In the genomic region with DNA sequence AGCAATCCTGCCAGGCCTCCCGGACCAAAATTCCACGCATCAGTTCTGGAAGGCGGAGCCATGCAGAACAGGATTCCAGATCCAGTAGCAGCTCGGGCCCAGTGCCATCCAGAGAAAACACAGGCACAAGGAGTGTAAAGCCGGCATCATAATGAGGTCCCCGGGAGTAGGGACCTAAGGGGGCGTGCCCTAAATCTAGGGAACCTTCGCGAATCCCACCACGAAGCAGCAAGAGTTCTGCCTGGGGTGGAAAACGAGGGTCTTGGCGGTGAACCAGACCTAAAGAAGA, we compare ENCODE assay signal across 8 mouse cellular contexts. TPM values are rescaled to one million over a fixed set of nuclear protein-coding genes. Genes with fewer than 3 reads are reported as not detected.
DNase-seq lines count a peak whose midpoint lies in the region; ATAC-seq and TF ChIP-seq lines count a peak whose summit lies in the region.

No protein-coding gene starts in this region.

- no peak for TF ChIP-seq POLR2A in kidney, adult 2 months (IDR thresholded peaks at IDR 0.05; ENCODE audit: low read depth, low read length)

- H3K4me1 ChIP-seq in embryonic facial prominence, embryonic 11.5 days (ENCODE audit: control insufficient read depth, insufficient read depth, low read length): peaks cover 19% of the 10 kb centered on the region
- peaks cover 18% of the 10 kb centered on the region; the same call in 1 of the 2 replicates for H3K4me1 ChIP-seq in forebrain, postnatal 0 days (ENCODE audit: insufficient read depth)
- H3K4me1 ChIP-seq in kidney, adult 2 months (ENCODE audit: control insufficient read depth, insufficient read depth, low read length): peaks cover 20% of the 10 kb centered on the region
- peaks cover 54% of the 10 kb centered on the region for H3K4me1 ChIP-seq in lung, embryonic 15.5 days

- H3K36me3 ChIP-seq in embryonic facial prominence, embryonic 11.5 days (replicated peaks; ENCODE audit: control insufficient read depth, insufficient read depth, low read depth, low read length): no peaks in the 10 kb centered on the region
- H3K36me3 ChIP-seq in forebrain, postnatal 0 days (ENCODE audit: insufficient read depth): no peaks in the 10 kb centered on the region
- no peaks in the 10 kb centered on the region for H3K36me3 ChIP-seq in kidney, adult 2 months (ENCODE audit: control insufficient read depth, insufficient read depth, low read length)
- no peaks in the 10 kb centered on the region for H3K36me3 ChIP-seq in lung, embryonic 15.5 days

- H3K9me3 ChIP-seq in embryonic facial prominence, embryonic 11.5 days (replicated peaks; ENCODE audit: control insufficient read depth, low read length): no peaks in the 10 kb centered on the region; the same call in 1 of the 2 replicates
- no peaks in the 10 kb centered on the region for H3K9me3 ChIP-seq in forebrain, postnatal 0 days (ENCODE audit: low read length)
- H3K9me3 ChIP-seq in lung, embryonic 15.5 days: no peaks in the 10 kb centered on the region

- peaks cover 38% of the 10 kb centered on the region for H3K27me3 ChIP-seq in embryonic facial prominence, embryonic 11.5 days (ENCODE audit: control insufficient read depth, insufficient read depth, low read length)
- H3K27me3 ChIP-seq in forebrain, postnatal 0 days (ENCODE audit: insufficient read depth, low read length): peaks cover 22% of the 10 kb centered on the region
- no peaks in the 10 kb centered on the region; the same call in 1 of the 2 replicates for H3K27me3 ChIP-seq in kidney, adult 2 months (replicated peaks; ENCODE audit: control insufficient read depth, insufficient read depth, low read length)
- H3K27me3 ChIP-seq in lung, embryonic 15.5 days: peaks cover 51% of the 10 kb centered on the region

- no peak for ATAC-seq in embryonic facial prominence, embryonic 11.5 days (replicated peaks; ENCODE audit: insufficient number of reproducible peaks, low FRiP score, low TSS enrichment, low read depth)
- ATAC-seq in forebrain, postnatal 0 days: no peak
- no peak for ATAC-seq in lung, embryonic 15.5 days (ENCODE audit: borderline replicate concordance, extremely low read depth, low FRiP score, low TSS enrichment)

- H3K4me3 ChIP-seq in embryonic facial prominence, embryonic 11.5 days (ENCODE audit: low read depth, low read length): no peak overlapping the region
- peak overlapping the region; percentile 48; the same call in 1 of the 2 replicates for H3K4me3 ChIP-seq in forebrain, postnatal 0 days (ENCODE audit: low read depth, low read length)
- peak overlapping the region; percentile 45 for H3K4me3 ChIP-seq in kidney, adult 2 months (ENCODE audit: insufficient read depth, low read depth, low read length)
- peak overlapping the region; percentile 24 for H3K4me3 ChIP-seq in lung, embryonic 15.5 days

- TF ChIP-seq CTCF in forebrain, postnatal 0 days (IDR thresholded peaks at IDR 0.05; ENCODE audit: low read depth): no peak
- TF ChIP-seq CTCF in kidney, adult 2 months (conservative IDR thresholded peaks at IDR 0.05; ENCODE audit: insufficient read depth, insufficient read length, low read depth, low read length): no peak

- no peak overlapping the region for H3K27ac ChIP-seq in embryonic facial prominence, embryonic 11.5 days (replicated peaks; ENCODE audit: low read depth, low read length)
- no peak overlapping the region for H3K27ac ChIP-seq in forebrain, postnatal 0 days (ENCODE audit: low read depth, low read length)
- H3K27ac ChIP-seq in kidney, adult 2 months (ENCODE audit: insufficient read depth, low read depth, low read length): 0 out of 2 replicates have a peak overlapping the region, but pooled peaks have one; percentile 17
- no peak overlapping the region for H3K27ac ChIP-seq in lung, embryonic 15.5 days

- WGBS in embryonic facial prominence, embryonic 11.5 days: 6% methylated on average over 12 of the region's 12 CpGs
- whole genome bisulfite sequencing in forebrain, postnatal 0 days: 5% methylated on average over 12 of the region's 12 CpGs
- 11% methylated on average over 12 of the region's 12 CpGs for WGBS in kidney, adult 2 months
- WGBS in lung, embryonic 15.5 days: 10% methylated on average over 12 of the region's 12 CpGs

- no peak for DNase-seq in embryonic facial prominence, embryonic 11.5 days (ENCODE audit: low spot score)
- DNase-seq in forebrain, postnatal 0 days: no peak
- peak; percentile 67 for DNase-seq in kidney, adult 2 months
- DNase-seq in right cerebral cortex, postnatal 14 days: no peak
- DNase-seq in cerebellum, postnatal 25 days: no peak
- no peak for DNase-seq in frontal cortex, postnatal 14 days (ENCODE audit: low spot score in 2 of 2)
- DNase-seq in layer of hippocampus, postnatal 10 days (ENCODE audit: low spot score in 2 of 2): no peak

- H3K9ac ChIP-seq in embryonic facial prominence, embryonic 11.5 days (replicated peaks; ENCODE audit: low read length): no peak overlapping the region
- H3K9ac ChIP-seq in forebrain, postnatal 0 days: no peak overlapping the region
- peak overlapping the region; percentile 22; the same call in 1 of the 2 replicates for H3K9ac ChIP-seq in lung, embryonic 15.5 days

- peak overlapping the region; percentile 94; the same call in 1 of the 2 replicates for H3K4me2 ChIP-seq in embryonic facial prominence, embryonic 11.5 days (ENCODE audit: low read depth, low read length)
- no peak overlapping the region for H3K4me2 ChIP-seq in forebrain, postnatal 0 days (ENCODE audit: low read depth)
- peak overlapping the region; percentile 97 for H3K4me2 ChIP-seq in lung, embryonic 15.5 days

RNA-seq across cellular contexts. Expression of gene Tmem102, which starts 0.8 kb away (rescaled TPM):
- polyA plus RNA-seq in embryonic facial prominence, embryonic 11.5 days (2014; fragmentation: Nextera tagmentation; extraction: Ambion mirVana): 2.1 and 2.8 TPM in 2 replicates
- 0.23 and 0.76 TPM in 2 replicates for total RNA-seq in forebrain, postnatal 0 days (2014; rRNA removed)
- polyA plus RNA-seq in forebrain, postnatal 0 days (2015; fragmentation: Nextera tagmentation; extraction: Ambion mirVana): 0.74 and 1.2 TPM in 2 replicates
- polyA plus RNA-seq in kidney, adult 2 months (2012; rRNA removed): 19.2 and 22.4 TPM in 2 replicates
- 6.3 and 7.3 TPM in 2 replicates for polyA plus RNA-seq in lung, embryonic 15.5 days (2015; fragmentation: Nextera tagmentation; extraction: Ambion mirVana)
- not detected for total RNA-seq in layer of hippocampus, postnatal 10 days (2021)

RNA-seq across cellular contexts. Expression of gene Fgf11, which starts 2.9 kb away (rescaled TPM):
- 0.92 and 0.97 TPM in 2 replicates for polyA plus RNA-seq in embryonic facial prominence, embryonic 11.5 days (2014; fragmentation: Nextera tagmentation; extraction: Ambion mirVana)
- total RNA-seq in forebrain, postnatal 0 days (2014; rRNA removed): 10.1 and 15.9 TPM in 2 replicates
- 1.6 and 3.1 TPM in 2 replicates for polyA plus RNA-seq in forebrain, postnatal 0 days (2015; fragmentation: Nextera tagmentation; extraction: Ambion mirVana)
- 2.6 and 3.3 TPM in 2 replicates for polyA plus RNA-seq in kidney, adult 2 months (2012; rRNA removed)
- 1.2 and 1.3 TPM in 2 replicates for polyA plus RNA-seq in lung, embryonic 15.5 days (2015; fragmentation: Nextera tagmentation; extraction: Ambion mirVana)
- total RNA-seq in layer of hippocampus, postnatal 10 days (2021): 10 to 100 TPM; 26.8 to 26.9 TPM

RNA-seq across cellular contexts. Expression of gene Chrnb1, which starts 8.9 kb away (rescaled TPM):
- 3.0 and 3.6 TPM in 2 replicates for polyA plus RNA-seq in embryonic facial prominence, embryonic 11.5 days (2014; fragmentation: Nextera tagmentation; extraction: Ambion mirVana)
- total RNA-seq in forebrain, postnatal 0 days (2014; rRNA removed): 0.33 and 3.8 TPM in 2 replicates
- polyA plus RNA-seq in forebrain, postnatal 0 days (2015; fragmentation: Nextera tagmentation; extraction: Ambion mirVana): 0.69 and 1.2 TPM in 2 replicates
- polyA plus RNA-seq in kidney, adult 2 months (2012; rRNA removed): 11.9 and 14.3 TPM in 2 replicates
- 15.7 and 15.8 TPM in 2 replicates for polyA plus RNA-seq in lung, embryonic 15.5 days (2015; fragmentation: Nextera tagmentation; extraction: Ambion mirVana)
- total RNA-seq in layer of hippocampus, postnatal 10 days (2021): 1 to 10 TPM; 1.1 to 1.6 TPM

RNA-seq across cellular contexts. Expression of gene Gm39566, which starts 10.5 kb away (rescaled TPM):
- polyA plus RNA-seq in embryonic facial prominence, embryonic 11.5 days (2014; fragmentation: Nextera tagmentation; extraction: Ambion mirVana): not detected in 2 replicates
- total RNA-seq in forebrain, postnatal 0 days (2014; rRNA removed): not detected in 2 replicates
- not detected in 2 replicates for polyA plus RNA-seq in forebrain, postnatal 0 days (2015; fragmentation: Nextera tagmentation; extraction: Ambion mirVana)
- 0.02 and 0.04 TPM in 2 replicates for polyA plus RNA-seq in kidney, adult 2 months (2012; rRNA removed)
- polyA plus RNA-seq in lung, embryonic 15.5 days (2015; fragmentation: Nextera tagmentation; extraction: Ambion mirVana): not detected in 2 replicates
- not detected for total RNA-seq in layer of hippocampus, postnatal 10 days (2021)

RNA-seq across cellular contexts. Expression of gene Spem2, which starts 13.7 kb away (rescaled TPM):
- polyA plus RNA-seq in embryonic facial prominence, embryonic 11.5 days (2014; fragmentation: Nextera tagmentation; extraction: Ambion mirVana): not detected in 2 replicates
- not detected in 2 replicates for total RNA-seq in forebrain, postnatal 0 days (2014; rRNA removed)
- polyA plus RNA-seq in forebrain, postnatal 0 days (2015; fragmentation: Nextera tagmentation; extraction: Ambion mirVana): not detected in 2 replicates
- polyA plus RNA-seq in kidney, adult 2 months (2012; rRNA removed): 0.20 and 0.26 TPM in 2 replicates
- polyA plus RNA-seq in lung, embryonic 15.5 days (2015; fragmentation: Nextera tagmentation; extraction: Ambion mirVana): not detected in 2 replicates
- total RNA-seq in layer of hippocampus, postnatal 10 days (2021): not detected
